Mouse (Mus musculus): ENCODE results near the gene Mrap2. TPM values are rescaled to one million over a fixed set of nuclear protein-coding genes. Genes with fewer than 3 reads are reported as not detected.
"Not testable (repeated sequence)": the region's sequence is repeated elsewhere in the genome, so short reads cannot be mapped to it uniquely, and the experiment has no call there.

Mrap2 gene
- not detected in 2 replicates for total RNA-seq (2014; fragmentation: Nextera tagmentation)
- not detected in 2 replicates for total RNA-seq (2017)

DNA sequence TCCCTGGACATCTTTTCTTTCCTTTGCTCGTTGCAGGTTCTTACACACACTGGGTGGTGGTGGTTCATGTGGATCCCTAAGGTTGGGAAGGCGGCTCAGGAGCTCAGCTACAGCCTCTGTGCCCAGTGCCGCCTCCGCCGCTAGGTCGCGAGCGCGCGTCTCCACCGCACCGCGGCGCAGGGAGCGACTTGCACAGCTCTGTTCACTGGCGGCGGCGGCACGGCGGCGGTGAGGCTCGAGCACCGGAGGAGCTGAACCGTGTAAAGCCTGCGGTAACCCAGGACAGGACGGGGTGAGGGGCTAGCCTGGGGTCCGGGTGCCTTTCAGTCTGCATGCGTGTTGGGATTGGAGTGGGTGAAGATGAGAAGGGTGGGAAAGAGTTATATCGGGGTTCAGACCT lies at the start of gene Mrap2:
Mrap2 (plus strand) TSS at position 201 of the 400 bp plus-strand sequence.
- ATAC-seq (replicated peaks; ENCODE audit: low FRiP score, low TSS enrichment, poor library complexity, severe bottlenecking) = peak; percentile 70

DNA sequence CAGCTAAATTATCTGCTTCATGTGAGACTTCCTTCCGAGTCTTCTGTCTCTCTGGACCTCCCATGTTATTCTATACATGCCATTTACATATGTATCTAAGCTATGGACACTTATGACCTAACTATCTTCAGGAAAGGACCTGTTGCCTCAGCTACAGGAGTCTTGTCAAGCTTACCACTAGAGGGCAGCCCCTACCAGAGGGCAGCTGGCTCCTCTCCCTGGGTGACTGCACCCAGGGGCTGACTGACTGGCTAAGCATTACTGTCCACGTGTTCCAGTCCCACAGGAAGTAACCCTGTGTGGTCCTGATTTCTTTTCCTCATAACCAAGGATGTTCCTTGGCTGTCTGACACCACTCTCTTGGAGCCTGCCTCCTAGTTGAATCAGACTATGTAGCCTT lies 46.1 kb upstream of the Mrap2 start:
- 0 out of 2 replicates have a peak, but pooled peaks have one; percentile 55 for ATAC-seq (replicated peaks; ENCODE audit: low FRiP score, low TSS enrichment, poor library complexity, severe bottlenecking)

DNA sequence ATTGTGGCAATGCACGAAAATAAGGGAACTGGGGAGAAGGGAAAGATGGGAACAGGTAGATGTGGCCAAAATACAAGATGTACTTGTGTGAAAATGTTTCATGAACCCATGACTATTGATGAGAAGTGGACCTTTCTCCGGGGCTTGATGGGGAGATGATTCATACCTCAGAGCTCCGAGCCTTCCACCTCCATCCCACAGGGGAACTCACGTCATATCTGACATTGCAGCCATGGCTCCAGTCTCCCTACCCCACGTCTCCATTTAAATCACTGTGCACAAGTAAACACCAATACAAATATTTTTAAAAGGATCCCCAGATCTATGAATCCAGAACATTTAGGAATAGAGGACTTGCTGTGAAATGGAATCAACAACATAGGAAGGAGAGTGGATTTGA lies 29.1 kb upstream of the Mrap2 start:
- ATAC-seq (replicated peaks; ENCODE audit: low FRiP score, low TSS enrichment, poor library complexity, severe bottlenecking) = no peak

DNA sequence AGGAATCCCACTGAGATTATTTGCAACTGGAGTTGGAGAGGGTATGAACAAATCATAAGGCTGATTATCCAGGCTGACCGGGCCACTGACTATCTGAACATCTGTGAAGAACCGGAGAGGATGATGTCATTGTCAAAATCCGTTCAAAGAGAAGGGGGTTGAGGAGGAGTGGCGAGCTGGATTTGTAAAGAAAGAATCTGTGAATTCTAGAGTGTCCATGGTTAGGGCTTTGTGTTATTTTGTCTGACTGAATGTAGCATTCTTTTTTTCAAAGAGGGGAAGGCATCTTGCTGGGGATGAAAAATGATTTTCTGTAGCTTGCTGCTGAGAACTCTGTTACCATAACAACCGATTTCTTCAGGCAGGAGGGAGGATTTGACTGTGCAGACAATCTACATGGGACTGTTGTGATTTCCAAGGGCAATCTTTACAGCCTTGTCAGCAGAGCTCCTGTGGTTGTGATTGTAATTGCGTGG lies 28.6 kb upstream of the Mrap2 start:
- ATAC-seq (replicated peaks; ENCODE audit: low FRiP score, low TSS enrichment, poor library complexity, severe bottlenecking) = no peak

DNA sequence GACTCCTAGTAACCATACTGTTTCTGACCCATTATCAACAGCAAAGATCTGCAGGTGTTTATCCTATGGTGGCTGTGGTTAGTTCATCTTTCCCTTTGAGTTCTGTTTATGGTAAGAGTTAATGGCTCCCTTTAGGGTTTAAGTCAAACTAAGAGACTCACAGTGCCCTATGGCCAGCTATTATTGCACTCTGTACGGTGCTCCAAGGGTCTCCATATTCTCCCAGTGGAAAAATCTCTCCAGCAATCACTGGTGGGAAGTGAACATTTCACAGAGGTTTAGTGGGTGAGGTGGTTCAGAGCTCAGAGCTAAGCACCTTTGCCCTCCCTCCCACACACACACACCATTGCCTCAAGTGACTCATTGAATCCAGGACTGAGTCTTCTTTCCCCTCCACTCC lies 28.1 kb upstream of the Mrap2 start:
- ATAC-seq (replicated peaks; ENCODE audit: low FRiP score, low TSS enrichment, poor library complexity, severe bottlenecking) = no peak

DNA sequence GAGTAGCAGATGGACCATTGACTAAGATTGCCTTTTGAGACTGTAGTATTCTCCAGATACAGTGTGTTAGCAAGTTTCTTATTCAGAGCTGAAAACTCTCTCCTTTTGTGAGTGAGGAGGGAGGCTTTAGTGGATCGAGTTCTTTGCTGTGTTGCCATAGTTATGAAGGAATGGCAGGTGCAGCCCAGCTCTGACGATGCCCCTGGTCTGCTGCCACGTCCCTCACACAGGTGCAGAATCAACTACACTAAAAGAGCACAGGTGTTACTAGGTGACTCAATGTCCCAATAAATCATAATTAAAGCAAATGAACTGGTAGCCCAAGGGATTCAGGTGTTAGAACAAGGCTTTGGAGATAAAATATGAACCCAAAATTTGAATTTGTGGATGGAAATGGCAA lies 25.1 kb upstream of the Mrap2 start:
- no peak for ATAC-seq (replicated peaks; ENCODE audit: low FRiP score, low TSS enrichment, poor library complexity, severe bottlenecking)

DNA sequence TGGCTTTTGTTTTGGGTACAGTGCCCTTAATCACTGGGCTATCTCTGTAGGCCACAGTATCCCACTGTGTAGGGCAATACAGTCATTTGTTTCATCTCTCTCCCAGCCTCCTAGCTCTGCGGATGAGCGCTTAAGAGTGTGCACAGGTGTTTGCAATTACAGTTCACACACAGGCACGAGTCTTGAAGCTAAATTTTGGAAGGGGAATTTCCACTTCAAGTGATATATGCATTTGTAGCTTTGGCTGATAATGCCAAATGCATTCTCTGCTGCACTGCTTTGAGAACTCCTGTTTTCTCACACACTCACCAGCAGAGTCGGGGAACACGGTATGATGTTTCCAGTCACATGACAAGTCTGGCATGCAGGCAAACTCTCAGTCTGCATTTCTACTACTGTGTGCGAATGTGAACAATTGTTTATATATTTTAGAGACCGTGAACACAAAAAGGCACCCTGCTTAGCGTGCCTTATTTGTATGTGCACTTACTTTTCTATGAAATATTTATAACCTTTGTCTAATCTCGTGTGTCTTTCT lies 22.1 kb upstream of the Mrap2 start:
- ATAC-seq (replicated peaks; ENCODE audit: low FRiP score, low TSS enrichment, poor library complexity, severe bottlenecking) = no peak

DNA sequence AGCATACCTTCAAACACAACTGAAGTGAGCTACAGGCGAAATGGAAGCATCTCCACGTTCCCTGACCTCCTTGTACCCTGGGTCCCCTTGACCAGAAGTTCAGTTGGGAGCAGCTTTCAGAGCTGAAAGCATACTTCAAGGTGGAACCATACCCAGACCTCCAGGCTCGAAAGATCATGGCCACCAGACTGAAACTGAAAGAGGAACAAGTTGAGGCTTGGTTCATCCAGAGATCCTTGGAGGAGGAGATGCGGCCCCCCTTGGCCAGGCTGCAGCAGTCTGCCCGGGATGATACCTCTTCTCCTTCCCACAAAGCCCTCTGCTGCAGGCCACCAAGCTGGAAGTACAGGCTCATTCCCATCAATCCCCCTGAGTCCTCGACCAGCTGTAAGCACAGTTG lies 17.1 kb upstream of the Mrap2 start:
- ATAC-seq (replicated peaks; ENCODE audit: low FRiP score, low TSS enrichment, poor library complexity, severe bottlenecking) = not testable (repeated sequence)

DNA sequence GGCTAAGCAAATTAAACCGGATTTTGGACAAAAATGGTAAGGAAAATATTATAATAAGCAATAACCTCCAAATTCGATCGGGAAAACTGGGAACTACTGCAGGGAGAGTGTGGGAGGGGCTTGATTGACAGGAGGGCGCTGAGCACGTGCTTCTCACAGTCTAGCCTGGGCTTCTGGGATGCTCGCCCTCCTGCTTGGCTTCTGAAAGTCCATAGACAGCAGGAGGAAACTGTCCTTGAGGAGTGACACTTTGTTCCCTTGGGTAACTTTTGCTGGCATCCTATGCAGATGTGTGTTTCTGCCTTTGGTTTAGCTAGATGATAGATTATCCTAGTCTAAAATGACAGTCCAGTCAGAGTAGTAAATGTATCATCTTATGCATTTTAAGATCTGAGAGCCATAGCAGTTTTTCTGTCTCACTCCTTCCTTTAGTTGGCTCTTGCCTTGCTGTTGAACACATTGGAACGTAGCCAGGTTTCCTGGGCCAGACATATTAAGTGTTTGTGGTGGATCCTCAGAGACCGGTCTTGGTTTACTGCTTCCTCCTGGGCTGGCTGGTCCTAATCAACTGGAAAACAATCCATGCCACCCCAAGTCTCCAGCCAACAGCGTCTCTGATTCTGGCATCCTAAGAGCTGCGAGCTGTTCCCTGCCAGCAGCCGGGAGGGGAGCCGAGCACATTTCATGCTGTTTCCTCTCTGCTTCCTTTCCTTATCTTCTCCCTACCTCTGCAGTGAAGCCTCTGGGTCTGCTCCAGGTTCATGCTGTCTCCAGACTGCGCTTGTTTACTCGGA lies 8.1 kb upstream of the Mrap2 start:
- no peak for ATAC-seq (replicated peaks; ENCODE audit: low FRiP score, low TSS enrichment, poor library complexity, severe bottlenecking)

DNA sequence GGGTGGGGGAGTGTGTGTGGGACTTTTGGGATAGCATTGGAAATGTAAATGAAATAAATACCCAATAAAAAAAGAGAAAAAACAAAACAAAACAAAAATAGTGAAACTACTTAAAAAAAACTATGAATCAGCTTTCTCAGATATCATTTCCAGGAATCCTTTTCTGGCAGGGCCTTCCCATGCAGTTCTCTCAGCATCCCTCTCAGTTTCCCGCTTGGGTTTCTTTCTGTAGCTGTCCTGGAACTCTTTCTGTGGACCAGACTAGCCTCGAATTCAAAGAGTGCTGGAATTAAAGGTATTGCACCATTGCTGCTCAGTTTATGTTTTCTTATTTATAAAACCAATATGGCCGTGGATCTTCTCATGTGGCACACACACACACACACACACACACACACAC lies 1.0 kb upstream of the Mrap2 start:
- ATAC-seq (replicated peaks; ENCODE audit: low FRiP score, low TSS enrichment, poor library complexity, severe bottlenecking) = no peak

DNA sequence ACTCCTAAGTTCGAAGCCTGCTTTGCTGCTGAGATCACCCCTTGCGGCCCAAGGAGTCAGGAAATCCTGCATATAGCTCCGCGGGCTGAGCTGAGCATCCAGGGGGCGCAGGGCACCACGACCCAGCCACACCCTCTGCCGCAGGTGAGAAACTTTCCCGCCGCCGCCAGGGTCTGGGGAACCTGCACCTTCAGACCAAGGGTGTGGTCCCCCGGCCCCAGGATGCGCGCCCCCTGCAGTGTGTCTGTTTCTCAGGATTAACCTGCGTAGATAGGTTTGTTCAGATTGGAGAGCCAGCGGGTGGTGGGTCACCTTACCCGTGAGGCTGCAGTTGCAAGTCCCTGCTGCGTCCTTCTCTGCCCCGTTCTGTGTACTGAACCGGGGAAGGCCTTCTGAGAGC lies 426 bp downstream of the Mrap2 start:
- peak; percentile 4; the same call in 1 of the 2 replicates for ATAC-seq (replicated peaks; ENCODE audit: low FRiP score, low TSS enrichment, poor library complexity, severe bottlenecking)

DNA sequence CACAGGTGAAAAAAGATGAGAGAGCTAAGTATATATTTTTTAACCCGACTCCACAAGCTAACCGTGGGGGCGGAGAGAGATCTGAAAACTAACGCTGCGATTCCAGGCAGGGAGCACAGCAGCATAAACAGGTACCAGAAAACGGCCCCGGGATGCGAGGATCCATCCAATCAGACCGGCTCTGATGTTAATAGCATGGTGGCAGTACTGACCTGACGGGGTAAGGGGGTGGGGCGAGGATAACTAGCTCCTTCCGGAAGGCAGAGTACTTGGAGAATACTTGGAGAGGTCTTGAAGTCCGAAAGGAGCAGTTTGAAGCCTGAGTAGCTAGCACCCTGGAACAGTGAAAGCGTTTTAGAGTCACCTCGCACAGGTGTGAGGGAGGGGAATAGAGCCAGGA lies 1.1 kb downstream of the Mrap2 start:
- ATAC-seq (replicated peaks; ENCODE audit: low FRiP score, low TSS enrichment, poor library complexity, severe bottlenecking) = no peak

DNA sequence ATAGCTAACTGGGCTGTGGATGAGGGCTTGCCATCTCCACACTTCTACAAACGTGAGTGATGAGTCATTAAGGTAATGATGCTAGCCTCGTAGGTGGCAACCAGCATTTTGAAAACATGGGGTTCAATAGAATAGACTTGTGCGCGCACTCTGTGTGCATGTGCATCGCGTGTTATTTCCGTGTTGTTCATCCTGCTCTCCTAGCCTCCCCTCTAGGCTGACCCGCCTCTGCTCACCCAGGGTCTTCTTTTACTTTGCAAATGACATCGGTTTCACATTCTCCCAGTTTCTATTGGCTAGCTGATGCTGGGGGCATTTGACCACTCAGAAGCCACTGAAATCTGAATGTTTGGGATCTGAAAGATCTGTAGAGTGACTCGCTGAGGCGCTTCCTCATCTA lies 1.6 kb downstream of the Mrap2 start:
- ATAC-seq (replicated peaks; ENCODE audit: low FRiP score, low TSS enrichment, poor library complexity, severe bottlenecking) = no peak

DNA sequence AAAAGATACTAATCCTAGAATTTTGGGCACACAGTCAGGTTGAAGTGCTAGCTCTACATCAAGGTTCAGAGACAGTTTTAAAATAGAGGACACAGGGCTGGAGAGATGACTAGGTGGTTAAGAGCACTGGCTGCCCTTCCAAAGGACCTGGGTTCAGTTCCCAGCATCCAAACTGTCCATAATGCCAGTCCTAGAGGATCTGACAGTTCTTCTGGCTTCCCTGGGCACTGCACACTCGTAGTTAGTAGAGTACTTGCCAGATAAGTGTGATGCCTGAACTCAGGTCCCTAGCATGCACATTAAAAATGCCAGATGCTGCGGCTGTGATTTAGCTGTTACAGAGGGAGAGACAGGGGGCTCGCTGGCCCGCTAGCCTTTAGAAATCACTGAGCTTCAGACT lies 2.3 kb downstream of the Mrap2 start:
- ATAC-seq (replicated peaks; ENCODE audit: low FRiP score, low TSS enrichment, poor library complexity, severe bottlenecking) = no peak

DNA sequence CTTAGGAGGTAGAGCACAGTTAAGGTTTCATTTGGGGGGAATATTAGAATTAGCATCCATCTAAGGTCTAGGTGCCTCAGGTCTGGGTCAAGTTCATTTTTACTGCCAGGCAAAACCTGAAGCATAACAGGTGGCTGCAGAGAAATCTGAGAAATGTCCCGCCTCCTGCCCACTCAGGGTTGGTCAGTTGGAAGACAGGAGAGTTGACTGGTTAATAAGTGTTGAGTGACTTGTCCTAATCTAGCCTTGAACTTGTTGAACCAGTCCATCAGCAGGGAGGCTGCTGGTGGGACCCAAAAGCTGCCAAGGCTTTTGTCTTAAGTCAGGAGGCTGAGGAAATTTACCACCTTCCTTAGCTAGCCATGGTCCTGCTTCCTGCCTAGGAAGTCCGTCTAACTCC lies 3.8 kb downstream of the Mrap2 start:
- ATAC-seq (replicated peaks; ENCODE audit: low FRiP score, low TSS enrichment, poor library complexity, severe bottlenecking) = no peak

DNA sequence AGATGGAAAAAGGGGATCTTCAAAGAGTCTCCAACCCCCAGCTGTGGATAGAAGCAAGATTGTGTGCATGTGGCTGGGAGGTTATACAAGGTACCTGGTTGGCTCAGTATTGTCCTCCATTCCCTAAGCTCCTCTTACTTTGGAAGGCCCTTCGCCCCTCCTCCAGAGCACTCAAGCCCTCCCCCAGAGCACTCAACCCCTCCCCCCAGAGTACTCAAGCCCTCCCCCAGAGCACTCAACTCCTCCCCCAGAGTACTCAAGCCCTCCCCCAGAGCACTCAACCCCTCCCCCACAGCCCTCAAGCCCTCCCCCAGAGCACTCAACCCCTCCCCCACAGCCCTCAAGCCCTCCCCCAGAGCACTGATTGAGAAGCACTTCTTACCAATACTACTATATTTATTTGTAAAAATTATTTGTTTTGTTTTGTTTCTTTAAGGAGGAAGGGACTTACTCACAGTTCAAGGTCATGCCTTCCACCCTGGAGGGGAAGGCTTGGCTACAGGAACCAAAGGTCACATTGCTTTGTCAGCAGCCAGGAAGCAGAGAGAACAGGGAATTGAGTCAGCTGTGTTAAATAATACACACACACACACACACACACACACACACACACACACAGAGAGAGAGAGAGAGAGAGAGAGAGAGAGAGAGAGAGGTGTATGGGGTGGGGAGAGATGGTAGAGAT lies 8.7 kb downstream of the Mrap2 start:
- no peak for ATAC-seq (replicated peaks; ENCODE audit: low FRiP score, low TSS enrichment, poor library complexity, severe bottlenecking)

DNA sequence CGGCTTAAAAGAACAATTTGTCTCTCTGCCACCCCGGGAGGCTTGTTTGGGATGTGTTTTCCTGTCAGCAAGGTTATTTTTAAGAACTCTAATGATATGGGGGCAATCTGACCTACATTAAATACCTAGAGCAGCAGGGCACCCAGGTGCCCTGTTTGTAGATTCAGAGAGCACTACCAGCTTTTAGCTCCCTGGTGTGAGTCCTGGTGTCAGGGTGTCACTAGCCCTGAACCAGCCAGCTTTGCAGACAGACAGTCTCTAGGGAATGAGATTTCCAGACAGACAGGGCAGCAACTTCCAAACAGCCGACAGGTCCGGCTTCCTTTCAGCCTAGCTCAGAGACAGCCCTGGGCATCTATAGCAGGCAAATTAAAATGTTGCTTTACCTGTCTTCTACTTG lies 18.5 kb downstream of the Mrap2 start:
- ATAC-seq (replicated peaks; ENCODE audit: low FRiP score, low TSS enrichment, poor library complexity, severe bottlenecking) = no peak

DNA sequence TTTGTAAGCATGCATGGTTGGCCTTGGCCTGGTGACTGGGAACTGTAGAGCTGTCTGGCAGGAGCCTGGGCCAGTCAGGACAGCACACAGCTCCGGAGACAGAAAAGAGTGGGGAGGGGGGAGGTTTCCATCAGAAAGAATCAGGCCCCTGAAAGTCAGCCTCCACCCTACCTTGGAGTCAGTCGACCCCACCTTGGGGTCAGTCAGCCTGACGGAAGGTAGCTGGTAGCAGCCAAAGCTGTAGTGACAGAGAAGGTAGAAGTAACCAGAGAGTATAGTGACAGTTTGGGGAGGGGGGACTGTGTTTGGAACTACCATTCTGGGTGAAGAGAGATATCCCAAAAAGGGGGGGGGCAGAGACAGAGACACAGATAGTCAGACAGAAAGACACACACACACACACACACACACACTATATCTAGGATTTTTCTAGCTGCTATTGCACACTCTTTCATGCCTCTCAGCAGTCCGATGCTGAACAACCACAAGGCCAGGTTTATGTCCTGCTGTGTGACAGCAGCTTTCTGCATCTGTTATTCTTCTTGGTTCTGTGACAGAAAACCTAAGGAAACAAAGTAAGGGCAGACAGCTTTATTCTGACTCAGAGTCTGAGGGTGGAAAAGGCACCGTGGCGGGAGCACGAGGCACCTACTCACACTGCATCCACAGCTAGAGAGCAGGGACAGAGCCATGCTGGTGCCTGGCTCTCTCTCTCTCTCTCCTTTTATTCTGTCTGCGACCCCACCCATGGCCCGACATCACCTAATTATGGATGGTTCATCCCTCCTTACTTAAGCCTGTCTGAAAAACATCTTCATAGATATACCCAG lies 23.1 kb downstream of the Mrap2 start:
- no peak for ATAC-seq (replicated peaks; ENCODE audit: low FRiP score, low TSS enrichment, poor library complexity, severe bottlenecking)

DNA sequence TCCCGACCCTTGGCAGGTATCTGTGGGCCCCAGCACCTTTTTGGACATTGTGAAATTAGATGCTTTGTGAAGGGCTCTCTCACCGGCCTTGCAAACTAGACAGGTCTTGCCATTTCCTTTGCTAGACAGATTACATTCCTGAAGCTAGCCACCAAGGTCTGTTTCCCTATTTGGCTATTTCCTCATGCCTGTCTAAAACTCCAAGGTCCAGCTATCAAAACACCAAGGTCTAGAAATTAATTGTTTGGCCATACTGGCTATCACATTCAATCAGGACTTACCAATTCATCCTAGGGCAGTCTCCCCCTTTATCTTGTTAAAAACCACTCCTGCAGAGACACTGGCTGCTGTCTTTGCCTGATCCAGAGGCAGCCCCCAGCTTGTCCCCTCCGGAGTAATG lies 23.9 kb downstream of the Mrap2 start:
- no peak for ATAC-seq (replicated peaks; ENCODE audit: low FRiP score, low TSS enrichment, poor library complexity, severe bottlenecking)

DNA sequence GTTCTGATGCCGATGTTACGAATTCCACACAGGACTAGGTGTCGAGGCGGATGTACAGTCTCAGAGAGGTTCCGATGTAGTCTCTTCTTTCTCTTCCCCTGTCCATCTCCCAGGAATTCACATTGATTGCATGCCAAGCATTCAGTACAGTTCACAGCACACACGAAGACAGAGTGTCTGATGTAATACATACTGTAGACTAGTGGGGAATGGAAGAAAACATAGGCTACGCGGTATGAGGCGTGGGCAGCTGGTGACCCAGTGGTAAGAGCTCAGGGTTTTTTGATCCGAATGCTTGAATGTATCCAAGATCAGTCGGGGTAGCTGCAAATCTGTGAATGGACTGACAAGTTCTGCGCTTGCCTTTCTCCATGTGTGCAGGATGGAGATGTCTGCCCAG lies 25.0 kb downstream of the Mrap2 start:
- no peak for ATAC-seq (replicated peaks; ENCODE audit: low FRiP score, low TSS enrichment, poor library complexity, severe bottlenecking)

Measured in megakaryocyte-erythroid progenitor cell, adult 5-6 weeks (primary cell).